Mouse (Mus musculus): ENCODE data around the gene Ube2l6. TPM values are rescaled to one million over a fixed set of nuclear protein-coding genes. Genes with fewer than 3 reads are reported as not detected.
"Not testable (repeated sequence)": the region's sequence is repeated elsewhere in the genome, so short reads cannot be mapped to it uniquely, and the experiment has no call there.

The Ube2l6 gene
- polyA plus RNA-seq, 1 experiment: 16.2 TPM

GRCm38 (mm10) chr2:84793154-84793553, 5.5 kb upstream of the Ube2l6 start:
- Histone ChIP-seq H3K36me3 (ENCODE audit: control insufficient read depth, insufficient read depth) (no peaks in the 10 kb centered on the region), H3K79me2 (ENCODE audit: control insufficient read depth, insufficient read depth) (no peaks in the 10 kb centered on the region), H3K79me3 (ENCODE audit: low read depth) (no peaks in the 10 kb centered on the region), H3ac (ENCODE audit: control insufficient read depth, insufficient read length, low read depth) (no peak overlapping the region), H3K27me3 (ENCODE audit: control insufficient read depth, insufficient read depth, insufficient read length) (no peaks in the 10 kb centered on the region), H3K4me3 (ENCODE audit: insufficient read depth, poor library complexity, severe bottlenecking) (no peak overlapping the region)
- TF ChIP-seq MYOD1 (IDR thresholded peaks at IDR 0.05; ENCODE audit: control insufficient read depth, insufficient read length, low read depth) (no peak), MYOG (IDR thresholded peaks at IDR 0.05; ENCODE audit: control insufficient read depth, extremely low read depth, insufficient read length) (no peak), CEBPB (IDR thresholded peaks at IDR 0.05; ENCODE audit: low read depth) (no peak)

- TF ChIP-seq USF1 (IDR thresholded peaks at IDR 0.05; ENCODE audit: low read depth) (no peak), CTCF (IDR thresholded peaks at IDR 0.05; ENCODE audit: control insufficient read depth, insufficient read depth, insufficient read length) (no peak), MYOG (IDR thresholded peaks at IDR 0.05; ENCODE audit: control insufficient read depth, extremely low read depth, insufficient read length) (no peak), CEBPB (IDR thresholded peaks at IDR 0.05; ENCODE audit: low read depth) (no peak), MAX (IDR thresholded peaks at IDR 0.05) (no peak), FOSL1 (IDR thresholded peaks at IDR 0.05; ENCODE audit: insufficient read depth, low read length, poor library complexity, severe bottlenecking) (no peak), MYOD1 (IDR thresholded peaks at IDR 0.05; ENCODE audit: control insufficient read depth, insufficient read length, low read depth) (no peak)
- Histone ChIP-seq H3K4me3 (ENCODE audit: insufficient read depth, poor library complexity, severe bottlenecking) (no peak overlapping the region), H3K36me3 (ENCODE audit: control insufficient read depth, insufficient read depth) (no peaks in the 10 kb centered on the region), H3K79me3 (ENCODE audit: low read depth) (no peaks in the 10 kb centered on the region), H3K79me2 (ENCODE audit: control insufficient read depth, insufficient read depth) (no peaks in the 10 kb centered on the region), H3K27me3 (ENCODE audit: control insufficient read depth, insufficient read depth, insufficient read length) (no peaks in the 10 kb centered on the region), H3ac (ENCODE audit: control insufficient read depth, insufficient read length, low read depth) (no peak overlapping the region)
Observed at GRCm38 (mm10) chr2:84793871-84794270, 4.8 kb upstream of the Ube2l6 start.

GRCm38 (mm10) chr2:84797833-84798492, 665 bp upstream of the Ube2l6 start:
- peak overlapping the region; percentile 59 for H3K4me3 ChIP-seq (ENCODE audit: insufficient read depth, poor library complexity, severe bottlenecking)
- no peaks in the 10 kb centered on the region for H3K36me3 ChIP-seq (ENCODE audit: control insufficient read depth, insufficient read depth)
- no peak for TF ChIP-seq MAX (IDR thresholded peaks at IDR 0.05)
- TF ChIP-seq CTCF (IDR thresholded peaks at IDR 0.05; ENCODE audit: control insufficient read depth, insufficient read depth, insufficient read length): peak; percentile 77
- no peaks in the 10 kb centered on the region for H3K79me2 ChIP-seq (ENCODE audit: control insufficient read depth, insufficient read depth)
- H3K79me3 ChIP-seq (ENCODE audit: low read depth): no peaks in the 10 kb centered on the region
- peak overlapping the region; percentile 50 for H3ac ChIP-seq (ENCODE audit: control insufficient read depth, insufficient read length, low read depth)
- no peaks in the 10 kb centered on the region for H3K27me3 ChIP-seq (ENCODE audit: control insufficient read depth, insufficient read depth, insufficient read length)

GRCm38 (mm10) chr2:84799041-84799561, 473 bp downstream of the Ube2l6 start:
- no peak for TF ChIP-seq MYOG (IDR thresholded peaks at IDR 0.05; ENCODE audit: control insufficient read depth, extremely low read depth, insufficient read length)
- no peak for TF ChIP-seq CEBPB (IDR thresholded peaks at IDR 0.05; ENCODE audit: low read depth)
- TF ChIP-seq FOSL1 (IDR thresholded peaks at IDR 0.05; ENCODE audit: insufficient read depth, low read length, poor library complexity, severe bottlenecking): no peak
- no peaks in the 10 kb centered on the region for H3K79me2 ChIP-seq (ENCODE audit: control insufficient read depth, insufficient read depth)
- H3K27me3 ChIP-seq (ENCODE audit: control insufficient read depth, insufficient read depth, insufficient read length): no peaks in the 10 kb centered on the region
- no peaks in the 10 kb centered on the region for H3K36me3 ChIP-seq (ENCODE audit: control insufficient read depth, insufficient read depth)
- peak overlapping the region; percentile 59 for H3K4me3 ChIP-seq (ENCODE audit: insufficient read depth, poor library complexity, severe bottlenecking)
- no peaks in the 10 kb centered on the region for H3K79me3 ChIP-seq (ENCODE audit: low read depth)
- peak overlapping the region; percentile 50 for H3ac ChIP-seq (ENCODE audit: control insufficient read depth, insufficient read length, low read depth)

- no peak overlapping the region for H3ac ChIP-seq (ENCODE audit: control insufficient read depth, insufficient read length, low read depth)
- H3K36me3 ChIP-seq (ENCODE audit: control insufficient read depth, insufficient read depth): no peaks in the 10 kb centered on the region
- no peaks in the 10 kb centered on the region for H3K79me3 ChIP-seq (ENCODE audit: low read depth)
- H3K4me3 ChIP-seq (ENCODE audit: insufficient read depth, poor library complexity, severe bottlenecking): no peak overlapping the region
- TF ChIP-seq CTCF (IDR thresholded peaks at IDR 0.05; ENCODE audit: control insufficient read depth, insufficient read depth, insufficient read length) (no peak), MYOG (IDR thresholded peaks at IDR 0.05; ENCODE audit: control insufficient read depth, extremely low read depth, insufficient read length) (no peak), FOSL1 (IDR thresholded peaks at IDR 0.05; ENCODE audit: insufficient read depth, low read length, poor library complexity, severe bottlenecking) (no peak), MYOD1 (IDR thresholded peaks at IDR 0.05; ENCODE audit: control insufficient read depth, insufficient read length, low read depth) (no peak), USF1 (IDR thresholded peaks at IDR 0.05; ENCODE audit: low read depth) (no peak), CEBPB (IDR thresholded peaks at IDR 0.05; ENCODE audit: low read depth) (no peak), MAX (IDR thresholded peaks at IDR 0.05) (no peak)
- H3K79me2 ChIP-seq (ENCODE audit: control insufficient read depth, insufficient read depth): no peaks in the 10 kb centered on the region
- no peaks in the 10 kb centered on the region for H3K27me3 ChIP-seq (ENCODE audit: control insufficient read depth, insufficient read depth, insufficient read length)
Observed at GRCm38 (mm10) chr2:84800304-84800703, 1.7 kb downstream of the Ube2l6 start.

GRCm38 (mm10) chr2:84801223-84801622, 2.6 kb downstream of the Ube2l6 start:
- H3K79me2 ChIP-seq (ENCODE audit: control insufficient read depth, insufficient read depth); H3K27me3 ChIP-seq (ENCODE audit: control insufficient read depth, insufficient read depth, insufficient read length); H3ac ChIP-seq (ENCODE audit: control insufficient read depth, insufficient read length, low read depth); H3K79me3 ChIP-seq (ENCODE audit: low read depth); H3K4me3 ChIP-seq (ENCODE audit: insufficient read depth, poor library complexity, severe bottlenecking); H3K36me3 ChIP-seq (ENCODE audit: control insufficient read depth, insufficient read depth): not testable (repeated sequence)
